Mouse (Mus musculus) lung, postnatal 25 days (tissue): ENCODE measurements around the gene Clstn1.

Source experiments
- DNase-seq: peaks from one replicate; pipeline ENCODE4 v3.0.0; 2022; ENCODE audit warnings: low spot score

Clstn1 gene

DNA sequence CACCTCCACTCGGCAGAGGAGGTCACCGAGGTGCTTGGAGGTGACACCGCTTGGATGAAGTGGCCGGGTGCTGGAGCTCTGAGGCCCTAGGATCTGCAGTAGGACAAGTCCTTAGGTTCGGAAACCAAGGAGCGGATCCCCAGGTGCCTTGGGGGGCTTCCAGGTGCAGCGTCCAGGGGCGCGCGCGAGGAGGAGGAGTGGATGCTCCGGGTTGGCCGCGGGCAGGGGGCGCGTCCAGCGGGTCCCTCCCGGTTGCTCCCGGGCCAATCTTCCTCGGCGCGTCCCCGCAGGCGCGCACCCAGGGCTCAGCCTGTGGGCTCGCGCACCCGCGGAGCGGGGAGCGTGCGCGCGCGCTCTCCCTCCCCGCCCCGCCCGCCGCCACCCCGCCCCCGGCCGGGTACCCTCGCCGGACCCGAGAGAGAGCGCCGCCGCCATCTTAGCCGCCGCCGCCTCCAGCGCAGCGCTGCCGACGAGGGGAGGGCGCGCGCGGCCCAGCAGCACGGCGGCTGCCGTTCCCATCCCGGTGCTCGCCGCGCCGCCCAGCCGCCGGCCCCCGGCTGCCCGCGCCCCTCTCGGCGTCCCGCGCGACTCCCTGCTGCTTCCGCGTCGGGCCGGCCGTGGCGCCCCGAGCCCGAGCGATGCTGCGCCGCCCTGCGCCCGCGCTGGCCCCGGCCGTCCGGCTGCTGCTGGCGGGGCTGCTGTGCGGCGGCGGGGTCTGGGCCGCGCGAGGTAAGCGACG is at the start of gene Clstn1:
Gene Clstn1 (plus strand): TSS at position 425 of the 739 bp plus-strand sequence.
- DNase-seq, result no peak

DNA sequence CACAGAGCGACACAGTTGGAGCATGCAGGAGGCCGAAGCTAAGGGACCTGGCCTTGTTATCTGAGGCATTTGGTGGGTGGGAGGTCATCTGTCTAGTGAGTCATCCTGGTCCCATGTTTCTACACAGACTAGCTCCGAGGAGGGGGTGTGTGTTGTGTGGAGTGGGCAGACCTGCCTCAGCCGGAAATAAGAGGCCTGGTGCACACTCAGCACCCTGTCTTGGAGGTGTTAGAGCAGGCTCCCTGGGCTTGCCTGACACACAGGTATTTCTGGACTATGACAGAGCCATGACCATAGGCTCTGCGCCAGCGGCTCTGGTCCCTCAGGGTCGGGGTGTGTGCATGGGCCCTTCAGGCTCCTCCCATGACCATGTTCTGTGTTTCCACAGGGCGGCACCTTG is 46.8 kb upstream of the Clstn1 start:
- DNase-seq, result no peak

DNA sequence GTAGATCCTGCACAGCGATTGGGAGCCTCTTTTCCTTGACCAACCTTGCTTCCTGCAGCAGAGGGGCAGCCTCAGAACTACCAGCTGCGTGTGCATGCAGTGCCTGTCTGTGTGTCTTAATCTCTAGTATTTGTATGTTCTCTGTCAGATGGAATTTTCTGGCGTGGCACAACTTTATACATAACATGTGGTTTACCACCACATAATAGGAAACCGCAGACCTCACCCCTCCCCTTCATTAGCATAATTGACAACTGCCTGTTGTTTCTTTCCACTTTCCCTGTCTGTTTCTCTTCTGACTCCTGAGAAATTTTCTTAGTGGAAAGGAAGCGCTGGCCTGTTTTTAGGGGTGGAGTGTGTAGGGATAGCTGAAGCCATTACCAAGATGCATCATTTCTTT is 44.3 kb upstream of the Clstn1 start:
- DNase-seq, result no peak

DNA sequence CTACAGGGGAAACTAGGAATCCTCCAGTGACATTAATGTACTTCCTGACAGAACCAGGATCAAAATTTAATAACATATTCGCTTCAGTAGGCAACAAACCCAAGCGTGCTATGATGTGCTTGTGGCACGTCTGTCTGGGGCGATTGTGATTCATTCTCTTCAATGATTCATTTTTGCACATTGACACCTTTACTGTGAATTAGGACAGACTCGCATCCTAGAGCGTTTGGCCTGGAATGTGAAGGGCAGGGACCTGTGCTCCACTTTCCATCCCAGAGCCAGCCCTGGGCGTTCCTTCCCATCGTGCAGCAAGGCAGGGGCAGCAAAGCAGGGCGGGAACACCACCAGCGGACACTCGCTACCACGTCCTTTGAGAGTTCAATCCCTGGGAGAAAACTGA is 43.8 kb upstream of the Clstn1 start:
- no peak for DNase-seq

DNA sequence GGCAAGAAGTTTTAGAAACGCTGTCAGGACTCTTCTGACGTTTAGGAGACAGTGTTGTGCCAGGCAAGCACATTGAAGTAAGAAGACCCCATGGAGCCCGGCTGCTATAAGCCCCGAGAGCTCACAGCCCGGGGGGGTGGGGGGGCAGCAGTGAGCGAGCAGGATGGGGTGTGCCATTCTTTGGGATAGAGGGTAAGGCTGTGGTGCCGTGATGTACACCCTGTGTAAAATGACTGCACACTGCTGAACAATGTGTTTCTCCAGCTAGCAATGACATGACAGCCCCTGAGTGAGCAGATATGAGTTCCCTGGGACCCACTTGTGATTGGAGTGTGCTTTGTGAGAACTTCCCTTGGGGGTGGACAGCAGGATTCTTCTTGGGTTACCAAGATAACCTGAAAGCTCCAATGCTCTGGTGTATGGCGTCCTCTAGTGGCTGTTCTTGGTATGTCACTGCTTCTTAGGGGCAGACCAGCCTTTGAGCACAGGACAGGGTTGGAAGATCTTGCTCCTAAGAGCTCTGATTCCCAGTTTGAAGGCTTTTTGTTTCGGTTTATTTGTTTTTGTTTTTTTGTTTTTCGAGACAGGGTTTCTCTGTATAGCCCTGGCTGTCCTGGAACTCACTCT is 43.2 kb upstream of the Clstn1 start:
- peak; percentile 86 for DNase-seq

DNA sequence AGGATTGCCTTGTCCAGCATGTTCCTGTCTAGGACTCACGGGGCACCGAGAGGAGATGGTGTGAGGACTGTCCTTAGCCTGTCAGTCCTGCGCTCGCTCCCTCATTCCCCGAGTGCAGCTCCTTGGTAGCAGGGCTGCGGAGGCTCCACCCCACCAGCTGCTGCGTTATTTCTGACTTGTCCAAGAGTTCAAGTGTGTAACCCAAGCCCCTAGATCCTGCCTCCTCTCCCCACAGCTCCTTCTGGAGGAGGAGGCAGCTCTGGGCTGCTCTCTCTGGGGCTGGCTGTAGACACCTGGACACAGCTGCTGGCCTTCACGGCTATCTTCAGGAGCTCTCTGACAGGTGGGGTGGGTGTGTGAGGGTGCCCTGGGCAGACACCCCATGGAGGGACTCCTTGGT is 41.4 kb upstream of the Clstn1 start:
- DNase-seq, result no peak

DNA sequence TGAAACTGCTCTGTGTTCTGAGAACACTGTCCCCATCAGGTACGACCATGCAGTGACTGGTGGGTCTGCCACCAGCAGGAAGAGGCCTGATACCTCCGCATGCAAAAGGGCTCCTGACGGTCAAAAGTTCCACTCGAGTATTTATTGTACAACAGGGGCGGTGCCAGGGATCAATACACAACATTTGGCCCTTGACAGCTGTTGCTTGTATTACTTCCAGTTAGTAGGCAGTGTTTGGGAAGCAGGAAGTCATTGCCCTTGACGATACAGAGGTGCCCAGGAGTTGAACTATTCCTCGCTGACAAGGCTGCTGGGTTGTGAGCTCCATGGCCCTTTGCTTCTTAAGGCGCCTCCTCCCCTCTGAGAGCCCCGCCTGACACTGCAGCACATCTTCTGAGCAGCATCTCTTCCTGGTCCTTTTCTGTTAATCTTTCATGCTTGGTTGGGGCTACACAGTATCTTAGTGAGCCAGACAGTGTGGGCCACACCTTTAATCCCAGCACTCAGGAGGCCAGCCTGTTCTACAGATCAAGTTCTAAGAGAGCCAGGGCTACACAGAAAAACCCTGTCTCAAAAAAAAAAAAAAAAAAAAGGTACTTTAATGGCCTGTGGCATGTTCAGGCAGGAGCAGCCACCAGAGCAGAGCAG is 39.3 kb upstream of the Clstn1 start:
- DNase-seq, result no peak

DNA sequence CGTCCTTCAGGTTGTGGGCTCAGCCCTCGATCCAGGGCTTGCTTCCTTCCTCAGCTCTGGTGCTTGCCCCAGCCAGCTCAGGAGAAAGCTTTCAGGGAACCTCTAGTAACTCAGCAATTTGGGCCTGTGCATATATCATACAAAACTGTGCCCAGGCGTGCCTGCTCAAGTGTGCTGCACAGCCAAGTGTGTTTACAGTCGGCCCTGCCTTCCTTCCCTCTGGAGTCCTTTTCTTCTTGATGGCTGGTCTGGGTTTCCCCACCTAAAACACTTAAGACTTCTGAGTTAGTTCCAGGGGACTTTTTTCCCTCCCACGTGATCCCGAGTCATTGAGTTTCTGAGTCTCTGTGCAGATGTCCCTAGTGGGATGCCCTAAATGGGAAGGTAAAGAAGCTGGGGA is 38.7 kb upstream of the Clstn1 start:
- DNase-seq, result no peak

DNA sequence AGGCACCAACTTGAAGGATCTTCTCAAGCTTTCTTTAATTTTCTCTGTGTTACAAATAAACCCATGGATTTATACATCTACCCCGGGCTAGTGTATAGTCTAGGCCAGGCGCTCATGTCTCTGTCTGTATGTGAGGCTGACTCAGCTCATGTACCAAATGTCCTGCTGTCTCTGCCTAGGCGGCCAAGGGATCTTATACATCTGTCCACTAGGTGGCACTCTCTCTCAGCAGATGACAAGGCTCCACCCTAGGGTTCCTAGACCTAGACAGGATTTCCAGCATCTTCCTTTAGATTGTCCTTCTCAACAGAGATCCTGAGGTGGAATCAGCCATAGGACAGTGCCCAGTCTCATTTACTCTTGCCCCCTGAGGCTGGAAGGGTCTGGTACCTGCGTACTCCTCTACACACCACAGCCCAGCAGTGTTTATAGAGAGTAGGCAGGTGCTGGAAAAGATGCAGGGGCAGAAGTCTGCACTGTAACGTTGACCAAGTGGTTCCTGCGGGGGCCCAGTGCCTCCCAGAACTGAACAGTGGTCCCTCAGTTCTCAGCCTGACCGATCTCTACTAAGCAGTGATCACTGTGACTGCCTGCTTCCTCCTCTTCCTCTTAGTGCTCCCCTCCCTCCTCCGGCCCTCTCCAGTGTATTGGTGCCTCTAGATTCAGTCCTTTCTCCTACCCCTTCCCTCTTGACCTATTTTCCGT is 36.9 kb upstream of the Clstn1 start:
- DNase-seq, result peak; percentile 87

DNA sequence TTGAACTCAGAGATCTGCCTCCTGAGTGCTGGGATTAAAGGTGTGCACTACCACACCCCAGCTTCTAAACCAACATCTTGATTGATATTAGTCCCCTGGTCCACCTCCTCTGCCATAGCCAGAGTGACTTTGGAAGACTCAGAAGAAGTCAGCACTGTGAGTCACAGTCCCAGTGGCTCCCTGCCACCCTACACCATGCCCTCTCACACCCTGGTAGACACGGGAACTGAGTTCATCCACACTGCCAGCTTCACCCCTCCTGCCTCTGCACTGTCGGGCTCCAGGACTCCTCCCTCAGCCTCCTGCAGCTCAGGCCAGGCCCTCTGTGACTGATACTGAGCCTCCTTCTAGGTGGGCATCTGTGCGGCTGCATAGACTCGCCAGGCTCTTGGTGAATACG is 35.4 kb upstream of the Clstn1 start:
- no peak for DNase-seq

DNA sequence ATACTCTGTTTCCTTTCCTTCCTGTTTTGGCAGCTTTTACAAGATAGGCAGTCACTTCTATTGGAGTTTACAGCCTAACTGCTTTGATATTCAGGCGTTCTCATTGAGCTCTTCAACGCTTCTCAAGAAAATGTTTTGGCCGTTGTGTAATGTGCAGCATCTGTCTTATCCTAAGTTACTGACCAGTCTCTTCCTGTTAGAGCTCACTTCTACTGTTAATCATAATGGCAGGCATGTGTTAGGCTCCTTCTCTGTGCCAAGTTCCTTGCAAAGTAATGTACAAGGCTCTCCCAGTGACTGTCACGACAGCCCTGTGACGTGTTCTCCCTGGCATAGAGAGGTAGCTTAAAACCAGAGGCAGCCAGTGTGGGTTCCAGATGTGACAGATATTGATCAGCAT is 34.6 kb upstream of the Clstn1 start:
- DNase-seq, result no peak

DNA sequence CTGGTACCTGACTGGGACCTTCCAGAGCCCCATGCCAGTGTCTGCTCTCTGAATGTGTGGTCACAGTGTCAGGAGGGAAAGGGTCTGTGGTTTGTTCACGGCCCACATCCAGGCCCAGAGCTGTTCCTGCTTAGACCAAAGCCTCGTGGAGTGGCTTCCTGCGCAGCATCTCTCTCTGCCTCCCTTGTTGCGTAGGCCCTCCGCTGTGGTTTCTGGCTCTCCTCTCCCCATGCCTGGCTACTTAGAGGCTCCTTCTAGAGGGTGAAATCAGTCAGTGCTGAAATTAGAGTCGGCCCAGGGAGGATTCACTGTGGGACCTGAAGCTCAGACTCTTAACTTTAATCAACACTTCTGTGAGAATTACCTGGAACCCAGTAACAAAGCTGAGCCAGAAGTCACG is 32.4 kb upstream of the Clstn1 start:
- DNase-seq, result no peak

DNA sequence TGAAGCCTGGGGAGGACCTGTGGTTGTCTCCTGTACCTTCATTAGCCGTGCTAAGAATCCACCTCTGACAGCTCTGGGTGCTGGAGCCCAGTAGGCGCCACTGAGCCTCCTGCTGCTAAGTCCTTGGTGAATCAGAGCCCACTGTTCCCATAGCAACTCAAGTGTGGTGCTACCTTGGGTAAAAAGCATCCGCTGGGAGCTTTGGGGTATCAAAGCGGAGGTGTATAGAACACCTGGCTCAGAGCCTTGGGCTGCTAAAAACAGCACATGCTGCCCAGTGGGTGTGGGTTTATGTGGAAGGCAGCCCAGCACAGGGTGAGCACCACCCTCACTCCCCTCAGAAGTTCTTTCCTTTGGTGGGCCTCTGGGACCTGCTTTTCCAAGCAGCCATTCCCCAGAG is 30.2 kb upstream of the Clstn1 start:
- no peak for DNase-seq

DNA sequence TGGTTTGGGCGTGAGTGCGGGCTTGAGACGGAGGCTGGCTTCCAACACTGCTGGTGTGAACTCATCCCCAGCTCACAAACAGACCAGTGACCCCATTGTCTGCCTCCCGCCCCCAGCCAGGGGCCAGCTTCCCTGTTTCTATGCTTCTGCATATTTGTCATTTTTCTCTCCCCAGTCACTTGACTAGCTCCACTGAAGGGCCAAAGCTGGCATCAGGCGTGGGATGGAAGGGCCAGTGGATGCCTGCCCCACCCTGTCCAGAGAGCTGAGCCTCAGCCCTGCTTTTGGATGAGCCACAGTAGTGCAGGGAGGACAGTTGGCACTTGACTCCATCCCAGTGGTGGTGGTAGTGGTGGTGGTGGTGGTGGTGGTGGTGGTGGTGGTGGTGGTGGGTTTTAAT is 28.4 kb upstream of the Clstn1 start:
- DNase-seq, result no peak

DNA sequence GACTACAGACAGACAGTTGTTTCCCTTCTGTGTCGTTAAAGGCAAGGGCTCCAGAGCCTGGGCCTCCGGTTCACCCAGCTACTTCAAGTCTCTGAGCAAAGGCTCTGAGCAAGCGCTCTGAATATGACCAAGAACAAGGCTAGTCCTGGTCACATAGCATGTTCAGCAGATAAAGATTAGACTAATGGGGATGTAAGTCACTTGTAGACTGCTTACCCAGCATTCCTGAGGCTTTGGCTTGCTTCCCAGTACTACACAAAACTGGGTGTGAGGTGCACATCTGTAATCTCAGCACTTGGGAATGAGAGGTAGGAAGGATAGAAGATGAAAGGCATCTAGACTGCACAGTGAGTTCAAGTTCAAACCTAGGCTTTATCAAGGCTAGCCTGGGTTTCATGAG is 27.9 kb upstream of the Clstn1 start:
- DNase-seq, result peak; percentile 46

DNA sequence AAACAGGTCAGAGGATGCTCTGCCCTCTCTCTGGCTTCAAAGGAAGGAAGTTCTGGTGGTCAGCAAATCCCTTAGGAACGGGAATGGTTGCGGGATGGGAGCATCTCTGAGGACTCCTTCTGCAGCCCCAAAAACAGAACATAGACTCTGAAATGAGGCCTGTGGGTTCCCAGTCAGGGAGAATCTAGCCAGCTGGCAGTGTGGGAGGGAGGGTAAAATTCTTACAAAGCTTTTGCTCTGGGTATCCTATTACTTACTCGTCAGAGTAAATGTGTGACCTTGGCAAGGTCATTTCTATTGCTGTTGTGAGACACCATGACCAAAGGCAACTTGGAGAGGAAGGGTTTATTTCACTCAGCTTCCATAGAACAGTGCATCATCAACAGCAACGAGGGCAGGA is 24.9 kb upstream of the Clstn1 start:
- no peak for DNase-seq

DNA sequence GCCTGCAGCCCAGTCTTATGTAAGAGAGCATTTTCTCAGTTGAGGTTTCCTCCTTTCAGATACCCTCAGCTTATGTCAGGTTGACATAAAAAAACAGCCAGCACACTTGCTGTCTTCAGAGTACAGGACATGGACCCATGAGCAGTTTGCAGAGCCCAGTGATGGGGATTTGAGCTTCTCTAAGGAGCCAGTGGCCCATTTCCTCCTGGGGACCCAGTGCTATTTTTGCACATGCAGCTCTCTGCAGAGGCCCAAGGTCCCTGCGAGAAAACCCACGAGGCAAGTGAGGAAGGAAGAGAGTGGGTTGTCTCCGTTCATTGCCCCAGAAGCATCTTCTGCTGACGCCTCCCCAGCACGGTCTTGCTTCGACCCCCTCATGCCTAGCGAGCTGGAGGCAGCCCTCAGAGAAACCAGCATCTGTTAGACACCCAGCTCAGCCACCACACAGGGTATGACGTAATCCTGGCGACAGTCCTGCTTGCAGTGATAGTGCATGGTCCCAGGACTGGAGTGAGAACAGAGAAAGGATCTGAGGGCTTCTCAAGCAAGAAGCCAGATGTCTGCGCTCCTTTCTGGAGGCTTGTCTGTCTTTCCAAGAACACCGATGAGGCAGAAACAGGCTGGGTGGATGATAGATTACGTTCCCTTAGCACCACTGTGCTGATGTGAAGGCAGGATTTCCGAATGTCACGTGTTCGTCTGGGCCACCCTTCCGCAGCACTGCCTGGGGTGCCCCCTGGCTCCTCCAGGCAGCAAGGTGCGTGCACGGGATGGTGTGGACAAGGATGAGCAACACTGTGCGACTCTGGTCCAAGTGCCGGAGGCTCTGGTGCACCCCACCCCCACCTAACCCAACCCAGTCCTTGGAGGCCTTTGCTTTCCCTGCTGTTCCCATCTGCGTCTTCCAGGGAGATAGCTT is 24.0 kb upstream of the Clstn1 start:
- no peak for DNase-seq

DNA sequence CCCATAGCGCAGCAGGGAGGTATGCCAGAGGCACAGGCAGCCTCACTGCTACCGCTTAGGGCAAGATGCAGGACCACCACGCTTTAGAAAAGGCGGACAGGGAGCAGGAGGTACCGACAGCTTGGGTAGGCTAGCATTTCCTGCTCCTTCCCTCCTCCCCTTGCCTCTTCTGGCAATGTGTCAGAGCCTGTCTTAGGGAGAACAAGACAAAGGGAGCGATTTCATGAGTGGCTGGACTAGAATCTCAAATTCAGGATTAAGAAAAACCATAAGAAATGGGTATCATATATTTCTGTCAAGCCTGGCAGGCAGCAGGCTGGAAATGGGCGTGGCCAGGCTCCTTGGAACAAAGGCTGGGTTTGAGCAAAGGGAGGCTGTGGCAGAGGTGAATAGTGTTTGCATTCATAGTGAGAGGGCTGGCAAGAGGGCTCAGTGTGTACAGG is 23.3 kb upstream of the Clstn1 start:
- DNase-seq, result no peak

DNA sequence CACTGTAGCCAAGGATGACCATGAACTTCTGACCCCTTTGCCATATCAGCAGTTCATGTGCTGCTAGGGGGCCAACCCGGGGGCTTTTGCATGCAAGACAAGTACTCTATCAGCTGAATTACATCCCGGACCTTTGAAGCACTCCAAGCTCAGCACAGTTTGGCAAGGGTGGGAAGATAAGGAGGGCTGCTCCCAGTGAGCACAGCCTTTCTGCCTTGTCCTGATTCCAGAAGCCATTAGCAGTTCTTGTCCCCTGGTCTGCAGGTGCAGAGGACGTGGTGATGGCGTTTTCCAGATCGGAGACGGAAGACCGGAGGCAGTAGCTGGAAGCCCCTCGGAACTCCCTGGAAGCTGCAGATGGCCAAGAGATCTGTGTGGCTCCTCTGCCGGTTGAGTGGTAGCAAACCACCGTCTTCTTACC is 22.3 kb upstream of the Clstn1 start:
- no peak for DNase-seq

DNA sequence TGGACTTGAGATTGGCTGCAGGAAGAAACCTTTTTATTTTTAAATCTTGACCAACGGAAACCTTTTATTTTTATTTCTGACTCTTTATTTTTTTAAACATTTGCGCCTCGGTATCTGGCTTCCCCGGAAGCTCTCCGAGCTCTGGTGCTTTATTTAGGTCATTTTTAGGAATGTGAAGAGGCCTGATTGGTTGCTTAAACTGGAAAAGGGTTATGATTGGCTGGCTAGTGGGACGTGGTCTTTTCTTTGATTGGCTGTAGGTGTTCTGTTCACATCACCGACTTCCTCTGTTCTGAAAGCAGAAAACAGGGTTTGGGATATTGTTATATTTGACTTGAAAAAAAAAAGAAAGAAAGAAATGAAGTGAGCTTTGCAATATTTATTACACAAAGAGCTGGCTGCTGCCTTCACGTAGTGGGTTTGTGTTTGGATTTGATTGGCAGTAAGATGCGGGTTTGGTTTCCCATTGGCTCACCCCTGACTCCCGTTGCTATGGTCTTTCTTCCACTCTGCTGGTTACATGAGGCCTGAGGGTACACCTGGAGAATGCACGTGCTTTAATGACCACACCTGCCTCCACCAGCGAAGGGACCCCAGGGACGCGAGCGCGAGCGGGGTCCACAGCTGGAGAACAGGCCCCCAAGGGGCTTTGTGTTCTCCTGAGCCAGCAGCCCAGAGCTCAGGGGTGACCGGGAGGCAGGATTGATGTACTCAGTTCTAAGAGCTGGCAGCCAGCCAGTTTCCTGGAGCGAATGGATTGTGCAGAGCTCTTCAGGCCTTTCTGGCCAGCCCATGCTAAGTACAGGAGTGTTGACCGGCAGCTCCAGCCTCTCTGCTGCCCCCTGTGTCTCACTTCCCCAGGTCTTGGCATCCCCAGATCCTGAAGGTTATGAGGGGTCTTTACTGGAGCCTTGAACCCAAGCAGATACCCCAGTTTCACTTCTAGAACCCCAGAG is 21.5 kb upstream of the Clstn1 start:
- DNase-seq, result peak; percentile 89
